Mouse (Mus musculus) hindbrain, embryonic 16.5 days (tissue): Measurements from ENCODE around the gene Gtpbp10. TPM values are rescaled to one million over a fixed set of nuclear protein-coding genes. Genes with fewer than 3 reads are reported as not detected.

ENCODE experiments used
- ATAC-seq: fragments of 200-750 bp; cut with Nextera tagmentation; 2 replicates; pipeline ENCODE4 v1.8.0; 2017; ENCODE audit warnings: moderate TSS enrichment, moderate library complexity
- H3K27ac ChIP-seq: fragments of 300-500 bp; sonication (generic); 2 replicates; pipeline ENCODE4 v1.5.1; 2014; ENCODE audit warnings: low read depth, mild to moderate bottlenecking, control low read depth, low read length, moderate library complexity
- H3K27me3 ChIP-seq: fragments of 300-500 bp; sonication (generic); replicated peaks from 2 replicates; pipeline ENCODE4 v1.6.1; 2014; ENCODE audit warnings: low read length; ENCODE audit not compliant: control insufficient read depth, insufficient read depth
- H3K36me3 ChIP-seq: fragments of 300-500 bp; sonication (generic); 2 replicates; pipeline ENCODE4 v1.6.1; 2014; ENCODE audit warnings: mild to moderate bottlenecking, low read length, moderate library complexity, mixed read lengths; ENCODE audit not compliant: control insufficient read depth, insufficient read depth
- H3K4me1 ChIP-seq: fragments of 300-500 bp; sonication (generic); 2 replicates; pipeline ENCODE4 v1.6.1; 2014; ENCODE audit warnings: low read depth, low read length; ENCODE audit not compliant: control insufficient read depth, insufficient read depth
- H3K4me2 ChIP-seq: fragments of 300-500 bp; sonication (generic); 2 replicates; pipeline ENCODE4 v1.6.1; 2014; ENCODE audit warnings: mild to moderate bottlenecking, low read length, control low read depth, moderate library complexity
- H3K4me3 ChIP-seq: fragments of 300-500 bp; sonication (generic); 2 replicates; pipeline ENCODE4 v1.5.1; 2014; ENCODE audit warnings: mild to moderate bottlenecking, low read length, control low read depth, moderate library complexity
- H3K9ac ChIP-seq: fragments of 300-500 bp; sonication (generic); 2 replicates; pipeline ENCODE4 v1.6.1; 2014; ENCODE audit warnings: low read depth, mild to moderate bottlenecking, control low read depth, low read length, moderate library complexity
- H3K9me3 ChIP-seq: fragments of 300-500 bp; sonication (generic); 2 replicates; pipeline ENCODE4 v1.6.1; 2014; ENCODE audit warnings: mild to moderate bottlenecking, low read length, moderate library complexity; ENCODE audit not compliant: control insufficient read depth
- WGBS: fragments of 180-500 bp; shearing (Covaris S2); extraction: QIAGEN DNeasy Blood & Tissue Kit; methylation state at CpG from one replicate; pipeline ENCODE4 v1.1.7; 2014; 5-methylcytosine and 5-hydroxymethylcytosine counted together
- polyA plus RNA-seq: library from polyadenylated mRNA; unstranded; fragments of >200 nt; fragmentation: Nextera tagmentation; extraction: Ambion mirVana; gene quantifications from 2 replicates; pipeline ENCODE4 v1.2.1, GENCODE M21; 2015

Gtpbp10 gene
- 16.1 and 16.5 TPM in 2 replicates for polyA plus RNA-seq

- H3K27ac ChIP-seq = peak within 1 kb of the TSS; percentile 66
These were observed at the start of gene Gtpbp10 for GRCm38 (mm10) chr5:5559079-5559740. TSS of gene Gtpbp10 (minus strand) at chr5:5559538.

GRCm38 (mm10) chr5:5587686-5588085, 28.3 kb upstream of the Gtpbp10 start:
- Histone ChIP-seq H3K4me3 (no peak overlapping the region), H3K4me1 (no peaks in the 10 kb centered on the region), H3K36me3 (no peaks in the 10 kb centered on the region), H3K27me3 (no peaks in the 10 kb centered on the region), H3K4me2 (no peak overlapping the region), H3K27ac (no peak overlapping the region), H3K9ac (no peak overlapping the region), H3K9me3 (no peaks in the 10 kb centered on the region)
- WGBS = 83% methylated on average over 3 of the region's 3 CpGs
- ATAC-seq = no peak

More at GRCm38 (mm10) chr5:5559079-5559740, at the start of gene Gtpbp10:
- Histone ChIP-seq H3K4me2 (peak within 1 kb of the TSS; percentile 67), H3K4me3 (peak within 1 kb of the TSS; percentile 69), H3K27me3 (no peaks in the 10 kb centered on the region), H3K36me3 (peaks cover 9% of the 10 kb centered on the region; the same call in 1 of the 2 replicates), H3K9me3 (no peaks in the 10 kb centered on the region; the same call in 1 of the 2 replicates), H3K9ac (peak within 1 kb of the TSS; percentile 77), H3K4me1 (peaks cover 11% of the 10 kb centered on the region)
- peak; percentile 100 for ATAC-seq
- under 1% methylated on average over 43 of the region's 43 CpGs for WGBS

- H3K4me3 ChIP-seq = peak within 1 kb of the TSS; percentile 62
- H3K4me2 ChIP-seq = peak within 1 kb of the TSS; percentile 86
- H3K36me3 ChIP-seq = no peaks in the 10 kb centered on the region
- peak; percentile 90 for ATAC-seq
- H3K27ac ChIP-seq = no peak within 1 kb of the TSS
- H3K9me3 ChIP-seq = no peaks in the 10 kb centered on the region
- H3K27me3 ChIP-seq = no peaks in the 10 kb centered on the region
- WGBS = 2% methylated on average over 24 of the region's 24 CpGs
- no peaks in the 10 kb centered on the region for H3K4me1 ChIP-seq
- peak within 1 kb of the TSS; percentile 70 for H3K9ac ChIP-seq
These were observed 14.5 kb upstream of the Gtpbp10 start, which contains the start of gene Gm8773 for GRCm38 (mm10) chr5:5573749-5574317. TSS of gene Gm8773 (plus strand) at chr5:5573799.

GRCm38 (mm10) chr5:5562435-5562834, 3.1 kb upstream of the Gtpbp10 start:
- Histone ChIP-seq H3K4me2 (no peak overlapping the region), H3K27me3 (no peaks in the 10 kb centered on the region), H3K27ac (no peak overlapping the region), H3K4me1 (peaks cover 11% of the 10 kb centered on the region), H3K4me3 (no peak overlapping the region), H3K9ac (no peak overlapping the region), H3K36me3 (no peaks in the 10 kb centered on the region), H3K9me3 (no peaks in the 10 kb centered on the region)
- 83% methylated on average over 3 of the region's 3 CpGs for WGBS
- ATAC-seq = no peak

- H3K9ac ChIP-seq = no peak overlapping the region
- no peak overlapping the region for H3K4me2 ChIP-seq
- no peak overlapping the region for H3K4me3 ChIP-seq
- no peaks in the 10 kb centered on the region for H3K9me3 ChIP-seq
- no peaks in the 10 kb centered on the region for H3K36me3 ChIP-seq
- H3K27ac ChIP-seq = no peak overlapping the region
- 70% methylated on average over 4 of the region's 4 CpGs for WGBS
- ATAC-seq = no peak
- no peaks in the 10 kb centered on the region for H3K27me3 ChIP-seq
- peaks cover 11% of the 10 kb centered on the region for H3K4me1 ChIP-seq
These were observed 1.8 kb upstream of the Gtpbp10 start for GRCm38 (mm10) chr5:5561041-5561706.

GRCm38 (mm10) chr5:5559798-5560197, 460 bp upstream of the Gtpbp10 start:
- WGBS = 40% methylated on average over 8 of the region's 8 CpGs
- H3K4me1 ChIP-seq = peaks cover 11% of the 10 kb centered on the region
- H3K4me3 ChIP-seq = peak overlapping the region; percentile 69
- peaks cover 3% of the 10 kb centered on the region; the same call in 1 of the 2 replicates for H3K36me3 ChIP-seq
- H3K9ac ChIP-seq = peak overlapping the region; percentile 65
- peak overlapping the region; percentile 67 for H3K4me2 ChIP-seq
- no peaks in the 10 kb centered on the region for H3K27me3 ChIP-seq
- ATAC-seq = no peak
- H3K27ac ChIP-seq = peak overlapping the region; percentile 49
- H3K9me3 ChIP-seq = no peaks in the 10 kb centered on the region

GRCm38 (mm10) chr5:5551110-5551509, 8.2 kb downstream of the Gtpbp10 start:
- no peak for ATAC-seq
- WGBS = 100% methylated on average over 1 of the region's 1 CpGs
- Histone ChIP-seq H3K27me3 (no peaks in the 10 kb centered on the region), H3K4me2 (no peak overlapping the region), H3K36me3 (peaks cover 25% of the 10 kb centered on the region), H3K4me3 (no peak overlapping the region), H3K9ac (no peak overlapping the region), H3K27ac (no peak overlapping the region), H3K9me3 (no peaks in the 10 kb centered on the region; the same call in 1 of the 2 replicates), H3K4me1 (no peaks in the 10 kb centered on the region)

- H3K9ac ChIP-seq = no peak overlapping the region
- ATAC-seq = no peak
- H3K4me3 ChIP-seq = no peak overlapping the region
- 63% methylated on average over 3 of the region's 3 CpGs for WGBS
- H3K4me1 ChIP-seq = no peaks in the 10 kb centered on the region
- H3K27me3 ChIP-seq = no peaks in the 10 kb centered on the region
- H3K27ac ChIP-seq = no peak overlapping the region
- peaks cover 19% of the 10 kb centered on the region for H3K36me3 ChIP-seq
- no peak overlapping the region for H3K4me2 ChIP-seq
- H3K9me3 ChIP-seq = no peaks in the 10 kb centered on the region
These were observed 19.0 kb downstream of the Gtpbp10 start for GRCm38 (mm10) chr5:5540385-5540784.

- no peak overlapping the region for H3K9ac ChIP-seq
- H3K27ac ChIP-seq = no peak overlapping the region
- no peak overlapping the region for H3K4me2 ChIP-seq
- no peaks in the 10 kb centered on the region for H3K27me3 ChIP-seq
- H3K36me3 ChIP-seq = peaks cover 18% of the 10 kb centered on the region
- WGBS = 77% methylated on average over 3 of the region's 3 CpGs
- H3K4me3 ChIP-seq = no peak overlapping the region
- ATAC-seq = no peak
- no peaks in the 10 kb centered on the region for H3K4me1 ChIP-seq
- no peaks in the 10 kb centered on the region for H3K9me3 ChIP-seq
These were observed 19.6 kb downstream of the Gtpbp10 start for GRCm38 (mm10) chr5:5539771-5540170.
